Mouse (Mus musculus) E14TG2a.4 (cell line): ENCODE results near the gene Ric3.
"Not testable (repeated sequence)": the region's sequence is repeated elsewhere in the genome, so short reads cannot be mapped to it uniquely, and the experiment has no call there.

Source experiments
- CTCF ChIP-seq: conservative IDR thresholded peaks from 2 replicates; pipeline ENCODE4 v1.5.1; 2014; ENCODE audit warnings: low read length
- NANOG ChIP-seq: IDR thresholded peaks from 2 replicates; pipeline ENCODE4 v1.6.1; 2014; ENCODE audit warnings: borderline replicate concordance, low read length, mixed read lengths

GRCm38 (mm10) chr7:109115488-109115887, 32.4 kb upstream of the Ric3 start:
- not testable (repeated sequence) for TF ChIP-seq CTCF, NANOG
